Mouse (Mus musculus): ENCODE data around the gene Prx. TPM values are rescaled to one million over a fixed set of nuclear protein-coding genes. Genes with fewer than 3 reads are reported as not detected.
A peak's percentile ranks its signal among the peaks of the same experiment; 100 is the strongest.

Gene Prx
- polyA plus RNA-seq (2017; shearing (Covaris generic)), result under 1 TPM; 0.11 to 0.68 TPM

DNA sequence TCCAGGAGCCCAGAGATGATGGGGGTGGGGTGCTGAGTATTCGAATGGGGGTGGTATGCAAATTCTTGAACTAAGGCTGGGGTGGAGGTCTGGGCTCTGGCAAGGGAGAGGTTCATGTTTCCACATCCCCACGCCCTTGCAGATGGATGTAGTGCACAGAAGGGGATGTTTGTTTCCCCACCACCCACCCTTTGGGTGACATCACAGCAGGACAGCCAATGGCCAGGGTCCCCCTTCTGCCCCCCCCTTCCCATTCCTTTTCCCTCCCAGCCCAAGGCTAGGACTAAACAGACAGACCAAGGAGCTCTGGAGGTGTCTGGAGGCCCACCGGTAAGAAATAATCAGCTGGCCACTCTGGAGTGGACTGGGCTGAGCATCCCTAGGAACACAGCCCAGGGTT lies at the start of gene Prx:
Gene Prx (plus strand): TSS at position 289 of the 400 bp plus-strand sequence.
- ATAC-seq, result no peak

DNA sequence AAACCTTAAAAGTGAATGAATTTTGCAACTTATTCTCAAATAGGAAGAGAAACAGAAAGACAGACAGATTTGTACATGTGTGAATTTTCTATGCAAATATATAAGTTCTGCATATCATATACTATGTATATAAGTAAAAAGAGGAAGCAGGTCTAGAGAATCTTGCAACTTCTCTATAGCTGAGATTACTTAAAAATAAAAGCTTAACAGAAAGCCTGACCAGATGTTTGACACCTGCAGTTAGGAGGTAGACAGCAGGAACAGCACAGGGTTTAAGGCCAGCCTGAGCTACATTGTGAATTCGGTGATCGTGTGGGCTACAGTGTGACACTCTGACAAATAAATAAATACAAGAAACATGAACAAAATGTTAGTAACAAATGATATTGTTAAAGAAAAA lies 47.8 kb upstream of the Prx start:
- ATAC-seq, result no peak

DNA sequence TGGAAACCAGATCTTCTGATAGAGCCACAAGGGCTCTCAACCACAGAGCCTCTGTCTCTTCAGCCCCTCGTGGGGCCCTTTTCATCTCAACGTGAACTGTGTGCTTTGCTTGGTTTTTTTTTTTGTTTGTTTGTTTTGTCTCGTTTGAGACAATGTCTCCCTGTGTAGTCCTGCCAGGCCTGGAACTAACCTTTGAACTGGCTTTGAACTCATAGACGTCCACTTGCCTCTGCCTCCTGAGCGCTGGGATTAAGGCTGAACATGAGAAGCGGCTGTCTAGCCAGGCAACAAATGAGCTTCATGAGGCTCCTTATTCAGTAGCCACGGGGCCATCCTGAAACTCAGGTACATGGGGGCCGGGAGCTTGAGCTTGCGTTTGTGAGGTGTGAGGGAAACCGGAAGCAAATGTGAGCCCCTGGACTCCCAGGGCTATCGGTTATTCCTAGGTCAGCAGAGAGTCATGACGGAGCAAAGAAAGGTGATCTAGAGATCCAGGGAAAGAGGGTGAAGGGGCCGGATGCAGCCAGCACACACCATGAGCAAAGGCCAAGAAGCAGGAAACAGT lies 46.8 kb upstream of the Prx start:
- ATAC-seq, result no peak

- ATAC-seq, result no peak
These were observed 44.5 kb upstream of the Prx start for GRCm38 (mm10) chr7:27454461-27455121.

GRCm38 (mm10) chr7:27455273-27455672 lies 43.9 kb upstream of the Prx start:
- ATAC-seq, result no peak

GRCm38 (mm10) chr7:27458614-27459013 lies 40.5 kb upstream of the Prx start:
- no peak for ATAC-seq

DNA sequence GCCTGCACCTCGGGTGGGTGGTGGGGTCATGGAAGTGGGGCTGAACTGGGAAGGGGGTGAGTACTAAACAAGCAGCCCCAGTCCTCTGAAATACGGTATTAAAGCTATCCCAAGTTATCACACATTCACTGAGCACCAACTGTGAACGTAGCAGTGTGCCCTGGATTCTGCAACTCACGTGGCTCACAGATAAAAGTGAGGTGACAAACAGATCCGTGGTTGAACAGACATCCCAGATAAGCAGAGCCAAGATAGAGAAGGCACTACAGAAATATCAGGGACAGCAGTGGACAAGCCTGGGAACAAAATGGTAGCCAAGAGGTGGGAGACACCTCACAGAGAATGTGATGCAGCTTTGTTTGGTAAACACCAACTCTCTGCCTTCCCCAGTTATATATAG lies 39.5 kb upstream of the Prx start:
- ATAC-seq, result no peak

DNA sequence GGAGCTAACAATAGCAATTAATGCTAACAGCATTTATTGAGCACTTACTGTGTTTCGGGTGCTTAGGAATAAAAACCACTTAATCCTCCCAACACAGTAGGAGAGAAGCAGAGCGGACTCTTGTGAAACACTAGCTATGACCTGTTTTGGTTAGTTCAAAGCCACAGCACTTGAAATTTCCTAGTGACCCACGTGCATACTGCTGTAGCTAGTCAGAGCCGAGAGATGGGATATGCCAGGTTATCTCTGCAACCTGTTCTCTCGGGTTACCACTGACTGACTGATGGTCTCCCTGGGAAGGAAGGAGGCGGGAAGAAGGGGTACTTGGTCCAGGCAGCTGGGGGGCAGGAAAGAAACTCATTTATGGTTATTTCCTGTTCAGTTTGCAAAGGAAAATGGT lies 38.6 kb upstream of the Prx start:
- no peak for ATAC-seq

DNA sequence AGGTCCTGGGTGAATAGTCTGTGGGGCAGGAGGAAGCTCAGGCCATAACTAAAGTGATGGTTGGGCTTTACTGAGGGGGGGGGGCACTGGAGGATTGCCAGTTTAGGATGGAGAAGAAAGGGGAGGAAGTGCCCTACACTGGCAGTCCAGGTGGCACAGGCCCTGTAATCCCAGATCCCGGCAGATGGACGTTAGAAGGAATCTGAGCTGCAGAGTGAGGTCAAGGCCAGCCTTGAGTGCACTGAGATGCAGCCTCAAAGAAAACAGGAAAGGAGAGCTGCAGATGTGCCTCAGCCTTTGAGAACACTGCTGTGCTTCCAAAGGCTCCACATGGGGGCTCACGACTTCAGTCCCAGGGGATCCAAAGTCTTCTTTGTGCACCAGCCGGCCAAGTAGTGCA lies 31.5 kb upstream of the Prx start:
- ATAC-seq, result no peak

DNA sequence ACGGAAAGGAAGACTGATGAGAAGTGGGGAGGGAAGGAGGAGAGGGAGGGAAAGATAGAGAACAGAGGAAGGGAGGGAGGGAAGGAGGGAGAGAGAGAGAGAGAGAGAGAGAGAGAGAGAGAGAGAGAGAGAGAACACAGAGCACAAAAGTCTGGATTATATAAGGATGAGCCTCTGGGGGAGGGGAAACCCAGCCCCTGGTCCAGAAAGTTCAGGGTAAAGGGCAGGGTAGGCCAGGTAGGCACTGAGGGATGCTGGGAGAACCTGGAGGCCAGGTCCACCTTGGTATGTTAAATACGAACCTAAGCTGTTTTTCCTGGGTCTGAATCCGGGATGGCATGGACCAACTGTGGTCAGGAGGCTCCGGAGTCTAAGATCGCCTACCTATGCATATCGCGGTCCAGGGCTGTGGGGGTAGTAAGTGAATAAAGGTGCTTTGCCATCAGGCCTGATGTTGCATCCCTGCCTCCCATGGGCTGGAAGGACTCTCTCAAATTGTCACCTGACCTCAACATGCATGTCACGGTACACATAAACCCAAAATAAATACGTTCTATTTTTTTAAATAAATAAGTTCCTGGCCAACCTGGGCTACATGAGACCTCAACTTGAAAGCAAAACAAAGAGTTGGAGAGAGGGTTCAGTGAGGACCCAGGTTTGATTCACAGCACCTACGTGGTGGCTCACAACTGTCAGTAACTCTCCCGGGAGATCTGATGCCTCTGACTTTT lies 27.6 kb upstream of the Prx start:
- ATAC-seq, result no peak

DNA sequence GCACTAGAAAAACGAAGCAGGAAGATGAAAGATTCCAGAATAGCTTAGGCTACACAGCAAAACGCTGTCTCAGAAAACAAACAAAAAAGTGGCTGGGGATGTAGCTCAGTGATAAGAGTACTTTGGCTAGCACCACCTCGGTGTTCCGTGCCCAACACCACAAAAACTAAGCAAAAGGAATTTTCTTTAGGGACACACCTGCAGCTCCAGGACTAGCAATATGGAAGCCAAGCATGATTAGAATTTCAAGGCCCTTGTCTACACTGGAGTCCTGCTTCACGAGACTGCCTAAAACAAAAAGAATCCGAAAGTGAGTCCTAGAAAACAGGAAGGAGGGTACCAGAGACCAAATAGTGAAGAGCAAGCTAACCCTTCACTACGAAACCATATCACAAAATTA lies 26.5 kb upstream of the Prx start:
- no peak for ATAC-seq

DNA sequence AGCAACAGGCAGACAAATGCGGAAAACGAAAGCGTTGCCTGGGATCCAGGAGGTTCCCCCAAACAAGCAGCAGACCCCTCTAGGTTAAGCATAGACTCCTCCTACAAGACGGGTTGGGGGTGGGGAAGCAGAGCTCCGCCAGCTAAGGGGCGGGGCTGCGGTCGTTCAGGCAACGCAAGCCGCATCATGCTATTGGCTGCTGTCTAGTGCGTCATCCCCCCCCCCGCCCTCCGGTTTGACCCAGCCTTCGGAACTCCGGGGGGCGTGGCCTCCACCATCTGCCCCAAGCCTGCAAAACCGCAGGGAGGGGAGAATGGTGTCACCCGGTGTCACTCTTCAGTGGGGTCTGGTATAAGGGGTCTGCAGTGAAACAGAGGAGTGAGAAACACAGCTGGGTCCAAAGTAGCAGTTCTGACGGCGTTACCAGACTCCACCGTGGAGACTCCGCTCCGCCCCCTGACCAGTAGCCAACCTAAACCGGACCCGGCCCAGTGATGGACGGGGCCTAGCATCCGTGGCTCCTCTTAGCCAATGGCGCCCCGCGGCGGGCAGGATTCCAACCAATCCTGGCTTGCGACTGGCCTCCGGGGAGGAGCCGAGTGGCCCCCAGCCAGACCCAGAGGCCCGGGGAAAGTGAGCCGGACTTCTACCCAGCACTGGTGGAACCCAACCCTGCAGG lies 25.8 kb upstream of the Prx start, which contains the start of gene Sertad3:
Gene Sertad3 (plus strand): TSS at position 613 of the 679 bp plus-strand sequence.
- ATAC-seq, result peak; percentile 78

- peak; percentile 11 for ATAC-seq
These were observed 25.2 kb upstream of the Prx start for GRCm38 (mm10) chr7:27473835-27474489.

- ATAC-seq, result peak; percentile 71
These were observed 24.6 kb upstream of the Prx start for GRCm38 (mm10) chr7:27474490-27474954.

DNA sequence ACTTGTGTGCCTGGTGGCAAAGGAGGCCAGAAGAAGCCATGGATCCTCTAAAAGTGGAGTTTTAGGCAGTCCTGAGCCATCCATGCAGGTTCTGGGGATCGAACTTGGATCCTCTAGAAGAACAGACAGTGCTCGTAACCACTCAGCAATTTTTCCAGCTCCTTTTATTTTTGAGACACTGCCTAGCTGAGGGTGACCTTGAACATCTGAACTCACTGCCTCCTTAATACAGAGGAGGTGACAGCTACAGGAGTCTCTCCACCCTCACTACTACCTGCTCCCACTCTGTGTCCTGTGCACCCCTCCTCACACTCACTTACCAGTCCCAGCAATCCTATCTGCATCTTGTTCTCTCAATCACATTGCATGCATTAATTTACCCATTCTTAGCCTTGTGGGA lies 23.5 kb upstream of the Prx start:
- no peak for ATAC-seq

DNA sequence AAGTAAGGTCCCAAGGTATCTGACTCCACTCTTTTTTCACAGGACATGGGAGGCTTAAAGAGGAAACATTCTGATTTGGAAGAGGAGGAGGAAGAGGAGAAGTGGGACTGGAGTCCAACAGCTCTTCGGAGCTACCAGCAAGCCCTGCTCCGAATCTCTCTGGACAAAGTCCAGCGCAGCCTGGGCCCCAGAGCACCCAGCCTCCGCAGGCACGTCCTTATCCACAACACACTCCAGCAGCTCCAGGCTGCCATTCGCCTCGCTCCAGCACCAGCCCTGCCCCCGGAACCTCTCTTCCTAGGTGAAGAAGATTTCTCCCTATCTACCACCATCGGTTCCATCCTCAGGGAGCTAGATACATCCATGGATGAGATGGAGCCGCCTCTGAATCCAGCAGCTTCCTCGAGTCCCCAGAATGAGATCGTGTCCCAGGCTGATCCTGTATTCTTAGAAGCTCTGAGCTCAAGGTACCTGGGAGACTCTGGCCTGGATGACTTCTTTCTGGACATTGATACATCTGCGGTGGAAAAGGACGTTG lies 23.0 kb upstream of the Prx start:
- no peak for ATAC-seq

DNA sequence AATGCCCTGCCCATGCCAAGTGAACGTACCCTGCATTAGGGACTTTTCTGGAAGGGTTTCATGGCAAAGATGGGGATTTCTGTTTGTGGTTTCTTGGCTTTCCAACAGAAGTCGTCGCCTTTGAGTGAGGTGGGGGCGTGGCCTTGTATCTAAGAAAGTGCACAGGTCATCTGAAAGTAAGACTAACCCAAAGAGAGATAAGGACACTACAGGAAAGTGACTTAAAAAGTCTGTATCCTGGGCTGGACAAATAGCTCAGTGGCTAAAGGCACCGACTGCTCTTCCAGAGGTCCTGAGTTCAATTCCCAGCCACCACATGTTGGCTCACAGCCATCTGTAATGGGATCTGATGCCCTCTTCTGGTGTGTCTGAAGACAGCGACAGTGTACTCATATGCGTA lies 20.6 kb upstream of the Prx start:
- no peak for ATAC-seq

DNA sequence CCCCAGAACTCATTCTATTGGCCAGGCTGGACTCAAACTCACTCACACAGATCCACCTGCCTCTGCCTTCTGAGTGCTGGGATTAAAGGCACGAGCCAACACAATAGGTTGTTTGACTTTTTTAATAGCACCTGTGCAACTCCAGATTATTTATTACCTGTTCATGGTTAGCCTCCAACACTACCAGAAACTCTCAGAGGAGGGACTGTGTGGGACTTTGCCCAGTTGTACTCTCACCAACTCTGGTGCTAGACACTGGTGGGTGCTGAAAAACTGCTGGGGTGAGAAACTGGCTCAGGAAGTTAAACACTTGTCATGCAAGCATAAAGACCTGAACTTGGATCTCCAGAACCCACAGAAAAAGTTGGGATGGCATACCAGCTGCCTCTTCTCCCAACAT lies 19.4 kb upstream of the Prx start:
- no peak for ATAC-seq

DNA sequence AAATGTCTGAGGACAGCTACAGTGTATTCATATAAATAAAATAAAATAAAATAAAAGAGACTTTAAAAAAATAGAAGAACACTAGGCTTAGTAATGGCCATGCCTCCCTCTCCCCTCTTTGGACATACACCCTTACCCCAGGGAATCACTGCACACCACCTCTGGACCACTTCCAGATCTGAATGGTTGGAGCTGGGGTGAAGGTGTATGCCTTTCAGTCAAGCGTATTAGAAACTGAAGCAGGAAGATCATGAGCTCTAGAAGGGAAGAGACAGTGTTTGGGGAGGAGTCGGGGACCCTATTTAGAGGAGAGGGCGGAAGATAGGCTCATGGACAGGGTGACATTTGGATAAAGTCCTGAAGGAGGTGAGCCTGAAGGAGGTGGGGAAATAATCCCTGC lies 18.6 kb upstream of the Prx start:
- ATAC-seq, result no peak

DNA sequence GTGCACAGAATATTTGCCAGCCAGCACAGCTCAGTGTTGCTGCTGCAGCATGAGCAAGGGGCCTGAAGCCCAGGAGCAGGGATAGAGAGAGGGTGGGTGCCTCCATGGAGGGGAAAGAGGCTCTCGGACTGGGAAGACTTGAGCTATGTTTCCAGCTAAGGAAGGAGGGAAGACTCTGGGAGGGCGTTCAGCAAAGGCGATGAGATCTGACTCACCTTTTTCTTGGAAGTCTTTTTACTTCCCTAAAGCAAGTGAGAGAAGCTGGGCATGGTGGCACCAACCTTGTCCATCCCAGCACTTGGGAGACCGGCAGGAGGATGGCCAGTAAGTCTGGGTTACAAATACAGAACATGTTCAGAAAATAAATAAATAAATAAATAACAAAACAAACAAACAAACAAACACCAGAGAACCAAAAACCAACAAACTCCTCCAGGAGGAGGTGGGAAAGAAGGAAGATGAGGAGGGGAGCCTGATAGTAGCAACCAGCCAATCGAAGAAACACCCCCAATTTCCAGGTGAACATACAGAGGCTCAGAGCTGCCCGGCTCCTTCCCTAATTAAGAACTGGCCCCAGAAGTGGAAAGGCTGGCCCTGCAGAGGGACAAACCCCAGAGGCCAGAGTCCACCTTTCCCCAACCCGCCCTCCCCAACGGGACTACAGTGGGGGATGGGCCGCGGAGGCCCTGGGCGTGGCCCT lies 18.0 kb upstream of the Prx start:
- ATAC-seq, result no peak

- ATAC-seq, result peak; percentile 74
These were observed 17.5 kb upstream of the Prx start for GRCm38 (mm10) chr7:27481627-27481969.

- no peak for ATAC-seq
These were observed 15.3 kb upstream of the Prx start for GRCm38 (mm10) chr7:27483860-27484259.
